Mouse (Mus musculus): ENCODE measurements around the gene 9330161L09Rik. TPM values are rescaled to one million over a fixed set of nuclear protein-coding genes. Genes with fewer than 3 reads are reported as not detected.
A peak's percentile ranks its signal among the peaks of the same experiment; 100 is the strongest.

Gene 9330161L09Rik
- polyA plus RNA-seq, 1 experiment from 2014 or later: 0.30 TPM

GRCm38 (mm10) chr12:103433986-103434731 lies 26.5 kb upstream of the 9330161L09Rik start, which contains the start of gene Ifi27:
Gene Ifi27, plus strand, starts transcription at chr12:103434211.
- peak within 1 kb of the TSS; percentile 38 for H3K4me3 ChIP-seq (ENCODE audit: low read length)
- H3K9ac ChIP-seq (ENCODE audit: low read length): no peak within 1 kb of the TSS
- H3K4me2 ChIP-seq (ENCODE audit: low read depth, low read length): peak within 1 kb of the TSS; percentile 46
- ATAC-seq (ENCODE audit: low read depth): peak; percentile 97
- H3K27ac ChIP-seq (ENCODE audit: low read length): no peak within 1 kb of the TSS
- no peaks in the 10 kb centered on the region for H3K27me3 ChIP-seq (ENCODE audit: control insufficient read depth, insufficient read depth, low read depth, low read length)
- H3K4me1 ChIP-seq (replicated peaks; ENCODE audit: control insufficient read depth, insufficient read depth, low read length): no peaks in the 10 kb centered on the region
- 51% methylated on average over 8 of the region's 8 CpGs for WGBS
- no peaks in the 10 kb centered on the region for H3K9me3 ChIP-seq (ENCODE audit: control insufficient read depth, low read length)
- H3K36me3 ChIP-seq (ENCODE audit: control insufficient read depth, insufficient read depth, low read length): no peaks in the 10 kb centered on the region

GRCm38 (mm10) chr12:103433430-103433829 lies 25.8 kb upstream of the 9330161L09Rik start:
- no peak for ATAC-seq (ENCODE audit: low read depth)
- H3K4me1 ChIP-seq (replicated peaks; ENCODE audit: control insufficient read depth, insufficient read depth, low read length): no peaks in the 10 kb centered on the region
- H3K36me3 ChIP-seq (ENCODE audit: control insufficient read depth, insufficient read depth, low read length): no peaks in the 10 kb centered on the region
- H3K9ac ChIP-seq (ENCODE audit: low read length): no peak overlapping the region
- no peaks in the 10 kb centered on the region for H3K27me3 ChIP-seq (ENCODE audit: control insufficient read depth, insufficient read depth, low read depth, low read length)
- H3K9me3 ChIP-seq (ENCODE audit: control insufficient read depth, low read length): no peaks in the 10 kb centered on the region
- no peak overlapping the region for H3K4me2 ChIP-seq (ENCODE audit: low read depth, low read length)
- 82% methylated on average over 2 of the region's 2 CpGs for WGBS
- H3K4me3 ChIP-seq (ENCODE audit: low read length): no peak overlapping the region
- no peak overlapping the region for H3K27ac ChIP-seq (ENCODE audit: low read length)

- H3K9me3 ChIP-seq (ENCODE audit: control insufficient read depth, low read length): no peaks in the 10 kb centered on the region
- WGBS: 85% methylated on average over 7 of the region's 7 CpGs
- no peak overlapping the region for H3K9ac ChIP-seq (ENCODE audit: low read length)
- no peak overlapping the region for H3K4me3 ChIP-seq (ENCODE audit: low read length)
- H3K27ac ChIP-seq (ENCODE audit: low read length): no peak overlapping the region
- H3K4me2 ChIP-seq (ENCODE audit: low read depth, low read length): no peak overlapping the region
- no peak for ATAC-seq (ENCODE audit: low read depth)
- H3K36me3 ChIP-seq (ENCODE audit: control insufficient read depth, insufficient read depth, low read length): peaks cover 5% of the 10 kb centered on the region; the same call in 1 of the 2 replicates
- peaks cover 24% of the 10 kb centered on the region for H3K4me1 ChIP-seq (replicated peaks; ENCODE audit: control insufficient read depth, insufficient read depth, low read length)
- no peaks in the 10 kb centered on the region for H3K27me3 ChIP-seq (ENCODE audit: control insufficient read depth, insufficient read depth, low read depth, low read length)
These were observed 19.1 kb upstream of the 9330161L09Rik start for GRCm38 (mm10) chr12:103426710-103427109.

- Histone ChIP-seq H3K4me1 (replicated peaks; ENCODE audit: control insufficient read depth, insufficient read depth, low read length) (peaks cover 29% of the 10 kb centered on the region), H3K4me2 (ENCODE audit: low read depth, low read length) (peak within 1 kb of the TSS; percentile 74), H3K9ac (ENCODE audit: low read length) (peak within 1 kb of the TSS; percentile 90), H3K4me3 (ENCODE audit: low read length) (peak within 1 kb of the TSS; percentile 96), H3K36me3 (ENCODE audit: control insufficient read depth, insufficient read depth, low read length) (peaks cover 5% of the 10 kb centered on the region; the same call in 1 of the 2 replicates), H3K27me3 (ENCODE audit: control insufficient read depth, insufficient read depth, low read depth, low read length) (no peaks in the 10 kb centered on the region), H3K9me3 (ENCODE audit: control insufficient read depth, low read length) (no peaks in the 10 kb centered on the region), H3K27ac (ENCODE audit: low read length) (0 out of 2 replicates have a peak within 1 kb of the TSS, but pooled peaks have one; percentile 16)
- under 1% methylated on average over 33 of the region's 33 CpGs for WGBS
- peak; percentile 100 for ATAC-seq (ENCODE audit: low read depth)
These were observed 18.3 kb upstream of the 9330161L09Rik start, which contains the start of gene Ddx24 for GRCm38 (mm10) chr12:103425729-103426470. Gene Ddx24, minus strand, starts transcription at chr12:103425830.

GRCm38 (mm10) chr12:103425016-103425728 lies 17.6 kb upstream of the 9330161L09Rik start:
- no peaks in the 10 kb centered on the region for H3K27me3 ChIP-seq (ENCODE audit: control insufficient read depth, insufficient read depth, low read depth, low read length)
- no peak for ATAC-seq (ENCODE audit: low read depth)
- WGBS: 6% methylated on average over 33 of the region's 33 CpGs
- H3K9me3 ChIP-seq (ENCODE audit: control insufficient read depth, low read length): no peaks in the 10 kb centered on the region
- H3K4me3 ChIP-seq (ENCODE audit: low read length): peak overlapping the region; percentile 96
- H3K9ac ChIP-seq (ENCODE audit: low read length): peak overlapping the region; percentile 90
- H3K4me1 ChIP-seq (replicated peaks; ENCODE audit: control insufficient read depth, insufficient read depth, low read length): peaks cover 29% of the 10 kb centered on the region
- H3K4me2 ChIP-seq (ENCODE audit: low read depth, low read length): peak overlapping the region; percentile 74
- H3K36me3 ChIP-seq (ENCODE audit: control insufficient read depth, insufficient read depth, low read length): peaks cover 5% of the 10 kb centered on the region; the same call in 1 of the 2 replicates
- 0 out of 2 replicates have a peak overlapping the region, but pooled peaks have one; percentile 16 for H3K27ac ChIP-seq (ENCODE audit: low read length)

- Histone ChIP-seq H3K9me3 (ENCODE audit: control insufficient read depth, low read length) (no peaks in the 10 kb centered on the region), H3K4me1 (replicated peaks; ENCODE audit: control insufficient read depth, insufficient read depth, low read length) (no peaks in the 10 kb centered on the region), H3K36me3 (ENCODE audit: control insufficient read depth, insufficient read depth, low read length) (peaks cover 44% of the 10 kb centered on the region), H3K4me3 (ENCODE audit: low read length) (no peak overlapping the region), H3K9ac (ENCODE audit: low read length) (no peak overlapping the region), H3K4me2 (ENCODE audit: low read depth, low read length) (no peak overlapping the region), H3K27me3 (ENCODE audit: control insufficient read depth, insufficient read depth, low read depth, low read length) (no peaks in the 10 kb centered on the region), H3K27ac (ENCODE audit: low read length) (no peak overlapping the region)
- 80% methylated on average over 10 of the region's 10 CpGs for WGBS
- no peak for ATAC-seq (ENCODE audit: low read depth)
These were observed 524 bp upstream of the 9330161L09Rik start for GRCm38 (mm10) chr12:103408144-103408543.

GRCm38 (mm10) chr12:103404131-103404530 lies 3.5 kb downstream of the 9330161L09Rik start:
- H3K9ac ChIP-seq (ENCODE audit: low read length): no peak overlapping the region
- no peak overlapping the region for H3K4me3 ChIP-seq (ENCODE audit: low read length)
- H3K4me2 ChIP-seq (ENCODE audit: low read depth, low read length): no peak overlapping the region
- H3K9me3 ChIP-seq (ENCODE audit: control insufficient read depth, low read length): no peaks in the 10 kb centered on the region
- no peaks in the 10 kb centered on the region for H3K27me3 ChIP-seq (ENCODE audit: control insufficient read depth, insufficient read depth, low read depth, low read length)
- WGBS: 83% methylated on average over 18 of the region's 18 CpGs
- H3K36me3 ChIP-seq (ENCODE audit: control insufficient read depth, insufficient read depth, low read length): peaks cover 22% of the 10 kb centered on the region
- no peaks in the 10 kb centered on the region for H3K4me1 ChIP-seq (replicated peaks; ENCODE audit: control insufficient read depth, insufficient read depth, low read length)
- no peak overlapping the region for H3K27ac ChIP-seq (ENCODE audit: low read length)
- ATAC-seq (ENCODE audit: low read depth): no peak

GRCm38 (mm10) chr12:103396751-103397150 lies 10.9 kb downstream of the 9330161L09Rik start:
- Histone ChIP-seq H3K27me3 (ENCODE audit: control insufficient read depth, insufficient read depth, low read depth, low read length) (no peaks in the 10 kb centered on the region), H3K4me2 (ENCODE audit: low read depth, low read length) (no peak overlapping the region), H3K4me3 (ENCODE audit: low read length) (no peak overlapping the region), H3K36me3 (ENCODE audit: control insufficient read depth, insufficient read depth, low read length) (no peaks in the 10 kb centered on the region), H3K27ac (ENCODE audit: low read length) (peak overlapping the region; percentile 78), H3K9ac (ENCODE audit: low read length) (no peak overlapping the region), H3K4me1 (replicated peaks; ENCODE audit: control insufficient read depth, insufficient read depth, low read length) (peaks cover 5% of the 10 kb centered on the region; the same call in 1 of the 2 replicates), H3K9me3 (ENCODE audit: control insufficient read depth, low read length) (no peaks in the 10 kb centered on the region)
- peak; percentile 73 for ATAC-seq (ENCODE audit: low read depth)
- 56% methylated on average over 7 of the region's 7 CpGs for WGBS

Data from lung, embryonic 16.5 days (tissue).